Mouse (Mus musculus): ENCODE results near the gene Amot. TPM values are rescaled to one million over a fixed set of nuclear protein-coding genes. Genes with fewer than 3 reads are reported as not detected.

Amot gene
- polyA plus RNA-seq, 1 experiment from 2014 or later: 80.8 TPM

GRCm38 (mm10) chrX:145430836-145431570, 74.0 kb downstream of the Amot start:
- Histone ChIP-seq H3K27ac (no peak overlapping the region), H3K9me3 (no peaks in the 10 kb centered on the region), H3K4me2 (no peak overlapping the region), H3K4me3 (replicated peaks) (no peak overlapping the region), H3K36me3 (no peaks in the 10 kb centered on the region), H3K4me1 (replicated peaks) (no peaks in the 10 kb centered on the region), H3K27me3 (peaks cover 5% of the 10 kb centered on the region; the same call in 1 of the 2 replicates), H3K9ac (replicated peaks) (no peak overlapping the region)
- no peak for ATAC-seq (ENCODE audit: insufficient number of reproducible peaks, insufficient read depth, low FRiP score, low TSS enrichment, low read depth)
- 66% methylated on average over 5 of the region's 5 CpGs for WGBS

- 82% methylated on average over 1 of the region's 1 CpGs for WGBS
- Histone ChIP-seq H3K36me3 (no peaks in the 10 kb centered on the region), H3K4me1 (replicated peaks) (no peaks in the 10 kb centered on the region), H3K27me3 (peaks cover 8% of the 10 kb centered on the region; the same call in 1 of the 2 replicates), H3K4me3 (replicated peaks) (no peak overlapping the region), H3K27ac (no peak overlapping the region), H3K9me3 (no peaks in the 10 kb centered on the region), H3K4me2 (no peak overlapping the region), H3K9ac (replicated peaks) (no peak overlapping the region)
- ATAC-seq (ENCODE audit: insufficient number of reproducible peaks, insufficient read depth, low FRiP score, low TSS enrichment, low read depth): no peak
Measured at GRCm38 (mm10) chrX:145428811-145429210, 76.2 kb downstream of the Amot start.

DNA sequence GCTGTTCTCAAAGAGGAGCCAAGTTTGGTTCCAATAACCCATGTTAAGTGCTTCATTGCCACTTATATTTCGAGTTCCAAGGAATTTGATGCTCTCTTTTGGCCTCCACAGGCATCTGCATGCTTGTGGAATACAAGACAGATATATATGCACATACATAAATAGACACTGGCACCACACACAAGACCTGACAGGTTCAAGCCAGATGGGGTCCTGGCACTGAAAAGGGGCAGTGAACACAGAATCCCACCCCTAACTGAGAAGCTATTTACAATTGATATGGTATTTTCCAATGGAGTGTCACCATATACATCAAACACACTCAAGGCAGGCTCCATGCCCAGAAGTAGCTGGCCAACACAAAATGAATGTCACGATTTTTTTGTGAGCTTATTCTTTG, 81.0 kb downstream of the Amot start:
- H3K4me2 ChIP-seq: no peak overlapping the region
- H3K36me3 ChIP-seq: no peaks in the 10 kb centered on the region
- peaks cover 3% of the 10 kb centered on the region; the same call in 1 of the 2 replicates for H3K27me3 ChIP-seq
- H3K4me1 ChIP-seq (replicated peaks): no peaks in the 10 kb centered on the region
- no peak for ATAC-seq (ENCODE audit: insufficient number of reproducible peaks, insufficient read depth, low FRiP score, low TSS enrichment, low read depth)
- H3K9me3 ChIP-seq: no peaks in the 10 kb centered on the region
- H3K4me3 ChIP-seq (replicated peaks): no peak overlapping the region
- no peak overlapping the region for H3K27ac ChIP-seq
- WGBS: 47% methylated on average over 2 of the region's 2 CpGs
- H3K9ac ChIP-seq (replicated peaks): no peak overlapping the region

DNA sequence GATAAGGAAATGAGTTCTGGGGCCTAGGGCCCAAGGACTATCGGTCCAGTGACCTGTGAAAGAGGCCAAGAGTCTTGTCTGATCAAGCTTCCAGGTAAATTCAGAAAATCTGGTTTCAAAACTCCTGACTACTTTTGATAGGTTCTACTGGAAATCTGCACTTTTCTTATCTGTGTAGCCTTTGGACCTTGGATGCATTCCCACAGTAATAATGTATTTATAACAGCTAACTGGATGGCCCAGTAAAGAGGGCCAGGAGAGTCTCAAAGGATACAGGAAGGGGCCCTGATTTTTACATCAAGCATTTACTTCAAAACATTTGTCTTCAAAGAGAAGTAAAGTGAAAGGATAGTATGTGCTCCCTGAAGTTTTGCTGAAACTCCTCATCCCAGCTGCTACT, 90.7 kb downstream of the Amot start:
- WGBS: 74% methylated on average over 1 of the region's 1 CpGs
- no peak overlapping the region for H3K4me2 ChIP-seq
- no peaks in the 10 kb centered on the region for H3K4me1 ChIP-seq (replicated peaks)
- no peaks in the 10 kb centered on the region for H3K27me3 ChIP-seq
- no peak for ATAC-seq (ENCODE audit: insufficient number of reproducible peaks, insufficient read depth, low FRiP score, low TSS enrichment, low read depth)
- no peak overlapping the region for H3K4me3 ChIP-seq (replicated peaks)
- H3K27ac ChIP-seq: no peak overlapping the region
- no peaks in the 10 kb centered on the region for H3K9me3 ChIP-seq
- no peak overlapping the region for H3K9ac ChIP-seq (replicated peaks)
- H3K36me3 ChIP-seq: no peaks in the 10 kb centered on the region

GRCm38 (mm10) chrX:145411425-145411824, 93.6 kb downstream of the Amot start:
- no peaks in the 10 kb centered on the region for H3K9me3 ChIP-seq
- H3K27me3 ChIP-seq: no peaks in the 10 kb centered on the region
- H3K9ac ChIP-seq (replicated peaks): no peak overlapping the region
- H3K4me2 ChIP-seq: no peak overlapping the region
- H3K36me3 ChIP-seq: no peaks in the 10 kb centered on the region
- H3K4me3 ChIP-seq (replicated peaks): no peak overlapping the region
- 67% methylated on average over 6 of the region's 6 CpGs for WGBS
- ATAC-seq (ENCODE audit: insufficient number of reproducible peaks, insufficient read depth, low FRiP score, low TSS enrichment, low read depth): no peak
- no peak overlapping the region for H3K27ac ChIP-seq
- H3K4me1 ChIP-seq (replicated peaks): no peaks in the 10 kb centered on the region; the same call in 1 of the 2 replicates

- Histone ChIP-seq H3K9me3 (no peaks in the 10 kb centered on the region), H3K4me3 (replicated peaks) (no peak overlapping the region), H3K9ac (replicated peaks) (no peak overlapping the region), H3K36me3 (no peaks in the 10 kb centered on the region), H3K27me3 (peaks cover 8% of the 10 kb centered on the region; the same call in 1 of the 2 replicates), H3K4me1 (replicated peaks) (no peaks in the 10 kb centered on the region; the same call in 1 of the 2 replicates), H3K4me2 (no peak overlapping the region), H3K27ac (no peak overlapping the region)
- ATAC-seq (ENCODE audit: insufficient number of reproducible peaks, insufficient read depth, low FRiP score, low TSS enrichment, low read depth): no peak
- WGBS: 69% methylated on average over 4 of the region's 4 CpGs
Measured at GRCm38 (mm10) chrX:145406052-145406451, 98.9 kb downstream of the Amot start.

DNA sequence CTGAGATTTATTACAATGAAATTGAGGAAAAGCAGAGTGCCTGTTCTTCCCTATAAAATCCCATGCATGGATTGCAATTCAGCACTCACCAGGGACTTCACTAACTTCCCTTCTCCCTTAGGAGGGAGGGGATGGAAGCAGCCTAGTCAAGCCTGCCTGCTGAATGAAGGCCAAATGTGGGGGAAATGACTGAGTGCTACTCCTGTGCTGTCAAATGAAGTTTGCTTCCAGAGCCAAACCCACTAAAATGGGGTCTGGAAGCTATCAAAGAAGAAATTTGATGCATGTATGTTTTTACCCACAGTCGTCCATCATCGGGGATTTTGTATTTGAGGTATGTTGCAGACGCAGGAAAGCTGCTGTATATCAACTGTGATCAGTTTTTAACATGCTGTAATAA, 103.1 kb downstream of the Amot start:
- H3K4me2 ChIP-seq: no peak overlapping the region
- WGBS: 49% methylated on average over 3 of the region's 3 CpGs
- no peak overlapping the region for H3K27ac ChIP-seq
- H3K4me1 ChIP-seq (replicated peaks): no peaks in the 10 kb centered on the region
- ATAC-seq (ENCODE audit: insufficient number of reproducible peaks, insufficient read depth, low FRiP score, low TSS enrichment, low read depth): peak; percentile 81
- H3K9ac ChIP-seq (replicated peaks): no peak overlapping the region
- no peaks in the 10 kb centered on the region for H3K9me3 ChIP-seq
- no peak overlapping the region for H3K4me3 ChIP-seq (replicated peaks)
- peaks cover 8% of the 10 kb centered on the region; the same call in 1 of the 2 replicates for H3K27me3 ChIP-seq
- no peaks in the 10 kb centered on the region for H3K36me3 ChIP-seq

DNA sequence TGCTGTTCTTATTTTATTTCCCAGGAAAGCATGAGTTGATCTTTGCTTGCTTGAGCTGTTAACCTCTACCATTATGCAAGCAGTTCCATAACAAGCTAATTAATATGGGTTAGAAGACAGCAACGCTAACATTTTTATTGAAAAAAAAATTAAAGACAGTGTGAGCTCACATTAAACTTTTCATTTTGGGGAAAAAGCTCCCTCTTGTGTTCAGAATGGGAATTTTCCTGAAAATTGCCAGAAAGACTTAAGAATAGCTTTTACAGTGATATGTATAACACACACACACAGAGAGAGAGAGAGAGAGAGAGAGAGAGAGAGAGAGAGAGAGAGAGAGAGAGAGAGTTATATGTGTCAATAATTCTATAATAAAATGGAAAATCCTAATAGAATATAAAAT, 105.7 kb downstream of the Amot start:
- 7% methylated on average over 1 of the region's 1 CpGs for WGBS
- Histone ChIP-seq H3K9me3 (no peaks in the 10 kb centered on the region), H3K4me1 (replicated peaks) (no peaks in the 10 kb centered on the region)

More for the DNA sequence above, 105.7 kb downstream of the Amot start:
- H3K27ac ChIP-seq: no peak overlapping the region
- no peak overlapping the region for H3K4me3 ChIP-seq (replicated peaks)
- peaks cover 8% of the 10 kb centered on the region; the same call in 1 of the 2 replicates for H3K27me3 ChIP-seq
- H3K4me2 ChIP-seq: no peak overlapping the region
- H3K9ac ChIP-seq (replicated peaks): no peak overlapping the region
- H3K36me3 ChIP-seq: no peaks in the 10 kb centered on the region
- ATAC-seq (ENCODE audit: insufficient number of reproducible peaks, insufficient read depth, low FRiP score, low TSS enrichment, low read depth): no peak

Other genes starting within 250 kb of the Amot start
- gene Lhfpl1, start 156.1 kb downstream of the Amot start, polyA plus RNA-seq (2016; fragmentation: Nextera tagmentation; extraction: Ambion mirVana): 3.7 and 4.2 TPM in 2 replicates